Mouse (Mus musculus): ENCODE data around the gene Gm20696.

DNA sequence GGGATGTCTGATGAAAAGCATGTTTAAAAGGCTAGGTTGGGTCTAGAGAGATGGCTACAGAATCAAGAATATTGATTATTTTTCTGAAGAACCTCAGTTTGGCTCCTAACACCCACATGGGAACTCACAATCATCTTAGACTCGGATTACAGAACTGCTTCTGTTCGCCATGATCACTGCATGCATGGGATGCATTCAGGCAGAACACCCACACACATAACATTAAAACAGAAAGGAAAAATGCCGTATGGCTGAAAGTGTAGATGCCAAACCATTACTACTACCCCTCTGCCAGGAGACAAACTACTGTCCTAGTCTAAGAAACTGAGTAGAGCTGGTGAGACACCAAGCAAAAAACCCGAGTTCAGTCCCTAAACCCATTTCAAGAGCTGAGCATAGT is 336.4 kb downstream of the Gm20696 start:
- TF ChIP-seq ZC3H11A (IDR thresholded peaks at IDR 0.05; ENCODE audit: borderline replicate concordance, low read depth, low read length) (no peak), MAFK (IDR thresholded peaks at IDR 0.05; ENCODE audit: insufficient read depth, low read depth, low read length) (no peak), CHD2 (IDR thresholded peaks at IDR 0.05; ENCODE audit: low read depth, low read length) (no peak), HCFC1 (IDR thresholded peaks at IDR 0.05; ENCODE audit: borderline replicate concordance, insufficient read depth, low read length) (no peak)
